In the genomic region with DNA sequence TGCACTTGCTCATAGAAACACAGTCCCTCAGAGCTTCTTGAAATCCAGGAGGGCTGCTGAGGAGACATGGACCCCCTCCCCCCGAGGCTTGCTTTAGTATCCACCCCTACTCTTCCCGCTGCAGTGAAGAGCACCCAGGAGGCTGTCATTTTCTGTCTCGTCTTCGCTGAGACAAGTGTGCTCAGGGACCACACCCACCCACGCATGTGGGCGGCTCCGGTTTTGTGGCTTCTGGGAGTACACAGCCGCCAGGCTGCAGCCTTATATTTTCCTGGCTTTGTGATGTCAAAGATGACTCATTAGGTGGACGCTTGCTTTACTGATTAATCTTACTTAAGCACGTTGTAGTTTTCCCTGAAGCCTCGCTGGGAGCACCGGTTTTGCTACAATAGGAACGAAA, we compare ENCODE assay signal across 9 mouse cellular contexts. TPM values are rescaled to one million over a fixed set of nuclear protein-coding genes. Genes with fewer than 3 reads are reported as not detected.
DNase-seq lines count a peak whose midpoint lies in the region; ATAC-seq and TF ChIP-seq lines count a peak whose summit lies in the region.
"Had no signal": no experiment of that assay in that cellular context is flagged by ENCODE, and none has a peak within 500 bp of the region (broad histone marks: within the 10 kb centered on the region; RNA-seq: fewer than 3 reads in every experiment).

No protein-coding gene starts in this region.

- H3K4me3 ChIP-seq in embryonic facial prominence, embryonic 12.5 days = no peak overlapping the region
- no peak overlapping the region for H3K4me3 ChIP-seq in limb, embryonic 14.5 days (replicated peaks; ENCODE audit: low read length)

- H3K27ac ChIP-seq in embryonic facial prominence, embryonic 12.5 days = no peak overlapping the region
- no peak overlapping the region for H3K27ac ChIP-seq in limb, embryonic 14.5 days (replicated peaks; ENCODE audit: low read depth, low read length)

- peak overlapping the region; percentile 32 for H3K4me2 ChIP-seq in embryonic facial prominence, embryonic 12.5 days (replicated peaks)
- 0 out of 2 replicates have a peak overlapping the region, but pooled peaks have one; percentile 7 for H3K4me2 ChIP-seq in limb, embryonic 14.5 days (replicated peaks; ENCODE audit: low read depth, low read length, severe bottlenecking)

- no peak for DNase-seq in frontal cortex, postnatal 25 days (ENCODE audit: low spot score in 2 of 2)
- peak; percentile 31 for DNase-seq in A20 (ENCODE audit: low read depth, low spot score)
- DNase-seq in limb, embryonic 14.5 days (ENCODE audit: low spot score) = no peak
- peak; percentile 56 for DNase-seq in retina, embryonic 14.5 days (ENCODE audit: low spot score)
- no peak for DNase-seq in cerebellum, postnatal 4 days (ENCODE audit: low spot score in 2 of 2)
- DNase-seq in gastrocnemius, postnatal 25 days = no peak

- ATAC-seq in frontal cortex, adult (ENCODE audit: low TSS enrichment) = peak; percentile 92
- ATAC-seq in embryonic facial prominence, embryonic 12.5 days (ENCODE audit: insufficient number of reproducible peaks, insufficient read depth, low FRiP score, low TSS enrichment) = no peak
- ATAC-seq in limb, embryonic 14.5 days (ENCODE audit: low FRiP score, low read depth) = no peak

- no peaks in the 10 kb centered on the region for H3K9me3 ChIP-seq in embryonic facial prominence, embryonic 12.5 days
- no peaks in the 10 kb centered on the region for H3K9me3 ChIP-seq in limb, embryonic 14.5 days (ENCODE audit: control insufficient read depth, low read length)

- H3K36me3 ChIP-seq in embryonic facial prominence, embryonic 12.5 days = no peaks in the 10 kb centered on the region
- no peaks in the 10 kb centered on the region for H3K36me3 ChIP-seq in limb, embryonic 14.5 days (ENCODE audit: control insufficient read depth, insufficient read depth, low read length)

- H3K9ac ChIP-seq in embryonic facial prominence, embryonic 12.5 days = no peak overlapping the region
- H3K9ac ChIP-seq in limb, embryonic 14.5 days (ENCODE audit: low read depth, low read length, severe bottlenecking) = no peak overlapping the region

- H3K4me1 ChIP-seq in embryonic facial prominence, embryonic 12.5 days = no peaks in the 10 kb centered on the region
- H3K4me1 ChIP-seq in limb, embryonic 14.5 days (ENCODE audit: control insufficient read depth, insufficient read depth, low read length) = no peaks in the 10 kb centered on the region

- no peak for TF ChIP-seq POLR2A in limb, embryonic 14.5 days (IDR thresholded peaks at IDR 0.05; ENCODE audit: borderline replicate concordance, extremely low read depth, insufficient read depth, insufficient read length)

- WGBS in embryonic facial prominence, embryonic 12.5 days = 22% methylated on average over 13 of the region's 13 CpGs
- WGBS in limb, embryonic 14.5 days = 19% methylated on average over 13 of the region's 13 CpGs

- peaks cover 6% of the 10 kb centered on the region; the same call in 1 of the 2 replicates for H3K27me3 ChIP-seq in embryonic facial prominence, embryonic 12.5 days
- peaks cover 4% of the 10 kb centered on the region; the same call in 1 of the 2 replicates for H3K27me3 ChIP-seq in limb, embryonic 14.5 days (ENCODE audit: control insufficient read depth, insufficient read depth, low read length)

RNA-seq across cellular contexts. Expression of gene Ercc6, which starts 20.8 kb away (rescaled TPM):
- 23.2 and 31.8 TPM in 2 replicates for polyA plus RNA-seq in embryonic facial prominence, embryonic 12.5 days (2016; fragmentation: Nextera tagmentation; extraction: Ambion mirVana)
- polyA plus RNA-seq in limb, embryonic 14.5 days (2012; rRNA removed) = 12.2 and 12.8 TPM in 2 replicates
- polyA plus RNA-seq in limb, embryonic 14.5 days (2014; fragmentation: Nextera tagmentation; extraction: Ambion mirVana) = 15.0 and 19.3 TPM in 2 replicates
- total RNA-seq in gastrocnemius, postnatal 25 days (2021) = 1 to 10 TPM; 3.8 to 4.0 TPM

RNA-seq across cellular contexts. Expression of gene Chat, which starts 26.7 kb away (rescaled TPM):
- not detected in 2 replicates for polyA plus RNA-seq in embryonic facial prominence, embryonic 12.5 days (2016; fragmentation: Nextera tagmentation; extraction: Ambion mirVana)
- polyA plus RNA-seq in limb, embryonic 14.5 days (2012; rRNA removed) = 0.03 TPM in 1 of 2 replicates, not detected in the other
- polyA plus RNA-seq in limb, embryonic 14.5 days (2014; fragmentation: Nextera tagmentation; extraction: Ambion mirVana) = not detected in 2 replicates
- not detected for total RNA-seq in gastrocnemius, postnatal 25 days (2021)
- total RNA-seq: liver, adult 2 months had no signal
- polyA plus RNA-seq: liver, adult 2 months had no signal

RNA-seq across cellular contexts. Expression of gene Slc18a3, which starts 27.9 kb away (rescaled TPM):
- 0.09 and 0.46 TPM in 2 replicates for polyA plus RNA-seq in embryonic facial prominence, embryonic 12.5 days (2016; fragmentation: Nextera tagmentation; extraction: Ambion mirVana)
- 0.04 and 0.14 TPM in 2 replicates for polyA plus RNA-seq in limb, embryonic 14.5 days (2012; rRNA removed)
- not detected in 2 replicates for polyA plus RNA-seq in limb, embryonic 14.5 days (2014; fragmentation: Nextera tagmentation; extraction: Ambion mirVana)
- not detected for total RNA-seq in gastrocnemius, postnatal 25 days (2021)
- total RNA-seq: liver, adult 2 months had no signal
- polyA plus RNA-seq: liver, adult 2 months had no signal

Comparison
In these comparisons a context has a peak if more than half of its experiments do, and no peak if none do; other contexts are left out.
1. DNase-seq: peak in A20 (single experiment) and retina, embryonic 14.5 days (single experiment); none in frontal cortex, postnatal 25 days (0 of 2), limb, embryonic 14.5 days (single experiment), cerebellum, postnatal 4 days (0 of 2) and gastrocnemius, postnatal 25 days (single experiment).